Mouse (Mus musculus) heart, postnatal 36 days (tissue): ENCODE results near the gene Tmem266. TPM values are rescaled to one million over a fixed set of nuclear protein-coding genes. Genes with fewer than 3 reads are reported as not detected.

Experiments
- DNase-seq, 2 experiments: peaks; one replicate each; pipeline ENCODE4 v3.0.0; 2021 to 2022
- intact Hi-C: fragments of 180-260 bp; cut with DNase I; formaldehyde crosslinking; loops from one replicate; pipeline ENCODE4 v1.15.1; 2025
- total RNA-seq, 2 experiments: library from RNA; stranded (reverse); gene quantifications; 2 replicates each; pipeline ENCODE4 v1.2.3; 2021

The Tmem266 gene
- total RNA-seq, 2 experiments from 2014 or later: 1.8 to 2.4 TPM

DNA sequence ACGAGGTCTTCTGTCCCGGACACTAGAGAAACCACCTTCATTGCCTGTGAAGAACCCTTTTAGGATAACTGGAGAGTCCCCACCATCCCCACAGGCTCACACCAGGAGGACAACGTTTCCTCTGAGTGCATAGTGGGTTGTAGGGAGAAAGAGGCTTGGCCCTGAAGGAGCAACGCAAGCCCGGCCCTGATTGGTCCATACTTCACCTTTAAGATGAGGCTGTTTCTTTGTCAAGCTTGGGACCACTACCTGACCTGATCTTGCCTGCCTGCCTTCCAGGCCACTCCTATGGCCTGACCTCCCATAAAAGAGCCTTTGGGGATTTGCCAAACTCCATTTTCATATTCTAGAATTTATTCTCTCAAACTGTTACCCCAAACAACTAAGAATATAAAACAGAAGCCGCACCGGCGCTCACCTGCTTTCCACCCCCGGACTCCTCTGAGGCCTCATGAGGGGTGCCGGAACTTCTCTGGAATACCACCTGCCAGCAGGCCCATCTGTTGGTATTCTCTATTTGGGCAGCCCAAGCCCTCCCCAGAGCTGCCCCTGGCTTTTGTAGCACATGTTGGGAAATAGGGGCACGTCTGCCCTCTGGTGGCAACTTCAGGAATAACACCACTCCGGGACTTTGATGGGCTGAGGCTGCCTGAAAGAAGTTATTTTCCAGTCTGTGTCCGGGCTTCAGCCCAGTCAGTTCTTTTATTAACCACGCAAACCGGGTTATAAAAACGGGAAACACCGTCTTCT lies 65.4 kb downstream of the Tmem266 start:
- intact Hi-C loops: loop anchor here (5.0 kb wide), 1 partner anchor 250 kb away; no protein-coding TSS in a partner anchor
- peak; percentile 71 to 79 for DNase-seq

DNA sequence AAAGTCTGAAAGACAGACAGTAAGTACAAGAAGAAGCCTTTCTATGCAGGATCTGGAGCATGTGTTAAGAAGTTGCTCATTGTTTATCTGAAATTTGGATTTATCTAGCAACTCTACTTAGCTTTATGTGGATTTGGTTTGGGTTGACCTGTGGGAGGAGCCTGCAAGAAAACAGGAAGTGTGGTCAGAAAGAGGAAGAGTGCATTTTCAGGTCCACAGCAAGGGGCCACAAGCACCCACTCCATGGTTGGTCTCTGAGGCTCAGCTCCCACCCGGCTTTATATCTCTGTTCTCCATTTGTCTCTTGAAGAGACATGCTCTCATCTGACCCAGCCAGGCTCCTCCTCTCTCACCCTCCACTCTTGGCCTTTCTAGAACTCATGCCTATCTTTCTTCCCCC lies 68.9 kb downstream of the Tmem266 start:
- no peak for DNase-seq
- intact Hi-C loops: no loop called here

DNA sequence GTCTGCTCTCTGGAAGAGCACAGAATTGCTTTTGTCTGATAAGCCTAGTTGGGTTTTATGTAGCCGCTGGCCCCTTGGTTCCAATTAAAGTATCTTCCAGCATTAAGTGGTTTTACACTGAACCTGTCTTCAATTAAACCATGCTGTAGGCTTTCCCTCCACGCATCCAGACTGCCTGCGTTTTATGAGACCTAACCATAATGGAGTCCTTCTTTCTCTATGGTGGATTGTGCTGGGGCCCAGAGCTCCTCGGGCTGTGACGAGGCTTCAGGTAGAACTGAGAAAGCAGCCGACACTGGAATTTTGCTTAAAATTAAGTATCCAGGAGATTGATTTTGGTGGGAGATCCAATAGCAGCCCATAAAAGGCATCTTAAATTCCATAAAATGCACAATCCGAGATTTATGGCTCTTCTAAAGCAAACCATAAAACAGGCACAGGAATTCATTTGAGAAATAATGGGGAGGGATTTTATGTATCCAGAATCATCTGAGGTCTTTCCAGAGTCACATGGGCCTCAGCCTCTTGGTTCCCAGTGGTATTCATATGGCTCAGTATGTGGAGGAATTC lies 72.4 kb downstream of the Tmem266 start:
- DNase-seq: no peak
- intact Hi-C loops: no loop called here

DNA sequence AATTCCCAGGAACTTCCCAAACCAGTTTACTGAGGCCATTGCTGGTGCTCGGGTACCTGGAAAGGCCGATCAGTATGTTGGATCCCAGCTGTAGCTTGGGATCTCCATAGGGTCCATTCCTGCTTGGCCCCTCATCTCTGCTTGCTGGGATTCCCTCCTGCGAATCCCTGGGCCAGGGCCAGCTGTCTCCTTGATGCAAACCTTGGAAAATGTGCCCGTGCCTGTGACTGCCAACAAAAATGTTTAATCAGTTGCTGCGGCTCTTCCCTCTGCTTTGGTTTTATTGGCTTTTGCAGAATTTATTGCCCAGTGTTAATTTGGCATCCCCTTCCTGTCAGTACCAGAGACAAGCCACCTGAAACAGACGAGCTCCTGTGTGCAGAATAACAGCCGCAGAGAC lies 75.6 kb downstream of the Tmem266 start:
- intact Hi-C loops: no loop called here
- DNase-seq: no peak

DNA sequence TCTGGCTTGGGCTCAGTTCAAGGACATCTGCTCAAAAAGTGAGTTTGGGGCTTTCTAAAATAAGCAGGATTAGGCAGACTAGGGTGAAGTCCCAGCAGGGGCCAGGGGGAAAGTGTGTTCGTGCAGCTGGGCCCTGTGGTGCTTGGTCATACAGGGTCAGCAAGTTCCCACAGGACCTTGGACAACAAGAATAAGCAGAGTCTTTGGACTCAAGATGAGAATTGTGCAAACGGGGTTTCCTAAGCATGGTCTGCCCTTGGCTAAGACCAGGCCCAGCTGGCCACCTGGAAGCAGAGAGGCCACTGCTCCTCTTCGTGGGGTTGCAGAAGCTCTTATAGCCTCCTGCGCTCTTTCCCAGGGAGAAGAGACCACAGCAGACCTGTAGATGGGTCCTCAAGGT lies 77.5 kb downstream of the Tmem266 start:
- intact Hi-C loops: no loop called here
- DNase-seq: no peak

DNA sequence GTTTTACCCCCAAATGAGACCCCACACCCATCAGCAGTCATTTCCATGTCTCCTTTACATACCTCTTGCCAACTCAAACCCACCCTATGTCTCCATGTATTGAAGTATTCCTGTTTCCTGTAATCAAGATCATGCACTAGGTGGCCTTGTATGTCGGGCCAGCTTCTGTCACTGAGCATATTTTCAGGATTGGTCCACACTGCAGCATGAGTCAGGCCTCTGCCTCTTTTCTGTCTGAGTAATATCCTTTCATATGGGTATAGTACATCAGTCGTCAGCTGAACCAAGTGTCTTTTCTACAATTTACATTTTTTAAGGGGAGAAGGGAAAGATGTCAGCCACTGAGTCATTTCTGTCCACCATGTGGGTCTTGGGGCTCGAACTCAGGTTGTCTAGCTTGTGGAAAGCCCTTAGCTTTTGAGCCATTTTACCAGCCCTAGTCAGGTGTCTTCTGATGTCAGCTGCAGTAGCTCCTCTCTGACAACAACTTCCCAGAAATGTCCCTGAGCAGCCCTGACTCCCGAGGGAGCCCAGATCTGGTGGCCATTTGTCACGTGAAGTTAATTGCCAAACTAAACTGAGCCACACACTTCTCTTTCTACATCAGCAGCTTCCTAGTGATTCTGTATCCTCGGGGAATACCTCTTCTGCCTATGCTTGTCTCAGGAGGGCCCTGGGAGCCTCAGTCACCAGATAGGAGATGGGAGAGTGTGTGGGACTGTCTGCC lies 78.4 kb downstream of the Tmem266 start:
- DNase-seq: no peak
- intact Hi-C loops: no loop called here

DNA sequence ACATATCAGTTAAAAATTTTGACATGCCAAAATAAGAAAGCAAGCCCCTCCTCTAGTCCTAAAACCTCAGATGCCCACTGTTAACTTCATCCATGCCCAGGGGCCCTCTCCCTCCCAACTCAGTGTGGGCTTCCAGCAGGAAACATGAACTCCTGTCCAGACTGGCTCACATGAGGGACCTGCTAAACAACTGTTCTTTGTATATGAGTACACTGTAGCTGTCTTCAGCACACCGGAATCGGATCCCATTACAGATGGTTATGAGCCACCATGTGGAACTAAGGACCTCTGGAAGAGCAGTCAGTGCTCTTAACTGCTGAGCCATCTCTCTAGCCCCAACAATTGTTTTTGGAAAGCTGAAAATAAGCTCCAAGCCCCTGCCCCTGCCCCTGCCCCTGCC lies 80.1 kb downstream of the Tmem266 start:
- no peak for DNase-seq
- intact Hi-C loops: no loop called here

DNA sequence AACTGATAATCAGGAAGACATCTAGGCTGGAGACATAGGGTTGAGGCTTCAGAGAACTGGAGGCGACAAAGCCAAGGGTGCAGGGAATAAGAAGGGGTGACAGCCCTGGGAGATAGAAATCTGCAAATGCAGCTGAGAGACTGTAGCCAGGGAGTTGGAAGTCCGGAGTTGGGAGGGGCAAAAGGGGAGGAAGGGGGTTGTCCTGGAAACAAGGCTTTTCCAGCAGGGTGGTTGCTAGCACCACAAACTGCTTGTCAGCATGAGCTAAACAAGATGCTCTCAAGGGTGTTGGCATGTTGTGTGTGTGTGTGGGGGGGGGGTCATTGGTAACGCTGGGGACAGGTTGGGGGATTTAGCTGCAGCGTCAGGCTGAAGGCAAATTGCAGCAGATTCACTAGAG lies 82.1 kb downstream of the Tmem266 start:
- intact Hi-C loops: no loop called here
- DNase-seq: no peak

DNA sequence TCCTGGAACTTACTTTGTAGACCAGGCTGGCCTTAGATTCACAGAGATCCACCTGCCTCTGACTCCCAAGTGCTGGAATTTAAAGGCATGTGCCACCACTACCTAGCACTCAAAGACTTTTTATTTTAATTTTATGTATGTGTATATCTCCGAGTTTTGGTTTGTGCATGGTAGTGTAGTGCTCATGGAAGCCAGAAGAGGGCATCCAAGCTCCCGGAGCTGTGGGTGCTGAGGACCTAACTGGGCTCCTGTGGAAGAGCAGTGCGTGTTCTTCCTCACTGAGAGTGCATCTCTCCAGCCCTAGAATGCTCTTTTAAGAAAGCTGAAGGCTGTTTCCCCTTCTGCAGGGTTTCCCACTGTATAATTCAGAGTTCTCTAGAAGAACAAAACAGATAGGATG lies 83.1 kb downstream of the Tmem266 start:
- DNase-seq: no peak
- intact Hi-C loops: no loop called here

DNA sequence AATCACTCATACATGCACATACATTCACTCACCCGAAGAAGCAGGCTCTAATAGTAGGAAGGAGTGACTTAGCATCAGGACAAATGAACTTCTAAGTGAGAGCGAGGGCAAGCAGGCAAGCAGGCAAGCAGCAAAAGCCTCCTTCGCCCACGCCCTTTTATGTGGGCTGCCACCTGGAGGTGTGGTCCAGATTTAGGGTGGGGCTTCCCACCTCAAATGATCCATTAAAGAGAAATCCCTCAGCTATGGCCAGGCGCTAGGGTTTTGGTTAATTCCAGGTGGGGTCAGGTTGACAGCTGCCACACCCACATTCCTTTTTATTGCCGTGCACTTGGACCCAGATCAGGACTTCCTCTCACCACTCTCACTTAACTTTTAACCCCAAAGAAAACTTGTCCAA lies 83.7 kb downstream of the Tmem266 start:
- DNase-seq: no peak
- intact Hi-C loops: no loop called here

DNA sequence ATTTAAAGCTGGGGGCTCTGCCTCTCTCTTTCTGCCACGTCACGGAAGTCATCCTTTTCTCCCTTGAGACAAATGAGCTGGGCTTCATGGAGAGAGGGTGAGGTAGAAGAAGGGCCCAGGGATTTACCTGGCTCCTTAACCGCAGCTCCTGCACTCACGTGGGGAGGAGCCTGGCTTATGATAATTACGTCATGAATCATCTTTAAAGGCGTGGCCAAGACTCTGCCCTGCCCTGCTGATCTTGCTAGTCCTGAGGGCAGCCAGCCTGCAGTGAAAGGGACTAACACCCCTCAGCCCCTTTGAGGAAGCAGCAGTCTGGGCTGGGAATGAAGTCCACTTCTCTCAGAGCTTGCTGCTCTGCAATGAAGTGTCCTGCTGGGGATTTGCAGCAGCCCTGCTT lies 84.4 kb downstream of the Tmem266 start:
- intact Hi-C loops: no loop called here
- no peak for DNase-seq

DNA sequence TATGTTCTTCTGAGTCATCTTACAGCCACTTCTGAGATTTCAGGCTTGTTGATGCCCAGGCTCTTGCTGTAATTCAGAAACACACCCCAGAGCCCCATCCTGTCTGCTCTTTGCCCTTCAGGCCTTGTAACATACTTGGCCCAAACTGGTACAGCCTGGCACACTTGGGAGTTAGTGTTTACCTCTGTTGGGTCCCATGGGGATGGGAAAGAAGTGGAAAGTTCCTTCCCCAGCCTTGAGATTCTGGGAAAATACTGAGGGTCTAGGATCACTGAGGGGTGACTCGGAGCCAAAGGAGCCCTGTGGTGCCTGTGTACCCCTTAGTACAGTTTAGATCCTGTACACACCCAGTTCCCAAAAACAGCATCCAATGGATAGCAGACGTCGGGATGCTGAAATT lies 95.1 kb downstream of the Tmem266 start:
- intact Hi-C loops: no loop called here
- DNase-seq: no peak

DNA sequence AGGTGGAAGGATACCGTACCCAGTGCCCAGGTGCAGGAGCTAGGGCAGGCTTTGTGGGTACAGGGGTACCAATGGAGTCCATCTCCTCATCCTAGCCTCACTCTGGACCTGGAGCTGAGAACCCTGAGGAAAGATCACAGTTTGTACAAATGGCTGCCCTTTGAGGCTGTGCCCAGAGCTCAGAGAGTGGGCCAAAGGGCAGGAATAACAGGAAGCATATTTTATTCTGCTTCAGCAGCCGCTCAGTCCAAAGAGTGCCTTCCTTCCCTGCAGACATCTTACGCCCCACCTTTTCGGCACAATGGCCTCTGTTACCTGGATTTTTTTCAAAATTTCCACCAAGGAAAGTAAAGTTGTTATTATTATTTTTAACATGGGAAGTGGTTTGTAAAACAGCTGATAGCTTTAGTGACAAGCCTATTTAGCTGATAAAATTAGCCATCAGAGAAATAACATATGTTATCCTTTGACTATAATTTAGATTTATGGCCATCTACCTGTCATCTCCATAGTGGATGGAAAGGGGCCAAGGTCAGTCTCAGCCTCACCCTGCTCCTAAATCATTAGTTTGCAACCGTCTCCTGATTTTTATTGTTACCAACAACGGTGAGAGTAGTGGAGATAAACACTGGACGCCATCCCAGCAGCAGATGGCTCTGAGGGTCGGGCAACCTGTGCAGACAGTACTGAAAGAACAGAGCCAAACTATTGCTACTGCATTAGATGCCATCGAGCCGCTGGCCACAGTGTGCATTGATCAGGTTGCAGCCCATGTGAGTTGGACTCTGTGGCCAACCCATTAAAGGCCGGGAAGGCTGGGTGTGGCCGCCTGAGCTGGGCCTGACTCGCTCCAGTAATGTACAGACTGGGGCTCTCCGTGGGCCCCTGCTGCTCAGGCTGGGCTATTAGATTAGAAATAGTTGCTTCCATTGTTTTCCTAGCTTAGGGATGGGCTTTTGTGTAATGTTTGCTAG lies 97.0 kb downstream of the Tmem266 start:
- no peak for DNase-seq
- intact Hi-C loops: no loop called here

DNA sequence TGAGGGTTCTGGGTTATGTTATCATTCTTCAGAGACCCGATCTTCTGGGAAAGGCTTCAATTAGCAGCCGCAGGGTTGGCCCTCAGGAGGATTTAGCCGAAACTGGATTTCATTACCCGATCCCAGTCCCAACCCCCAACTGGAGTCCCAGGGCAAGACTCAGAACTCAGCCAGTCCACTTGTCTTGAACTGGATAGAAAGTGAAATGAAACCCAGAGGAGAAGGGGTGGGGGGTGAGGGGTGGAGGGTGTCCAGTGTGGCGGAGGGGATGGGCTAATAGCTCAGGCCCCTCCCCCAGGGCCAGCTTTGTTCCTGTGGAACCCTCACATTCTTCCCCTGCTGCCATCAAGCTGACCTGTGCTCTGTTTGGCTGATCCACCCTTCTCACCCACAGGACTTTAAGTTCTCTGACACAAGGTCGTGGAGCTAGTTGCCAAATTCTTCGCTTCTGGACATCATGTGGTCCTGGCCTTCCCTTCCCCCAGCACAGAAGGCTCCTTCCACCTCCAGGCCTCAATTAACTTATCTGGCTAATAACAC lies 98.6 kb downstream of the Tmem266 start:
- intact Hi-C loops: no loop called here
- DNase-seq: no peak

DNA sequence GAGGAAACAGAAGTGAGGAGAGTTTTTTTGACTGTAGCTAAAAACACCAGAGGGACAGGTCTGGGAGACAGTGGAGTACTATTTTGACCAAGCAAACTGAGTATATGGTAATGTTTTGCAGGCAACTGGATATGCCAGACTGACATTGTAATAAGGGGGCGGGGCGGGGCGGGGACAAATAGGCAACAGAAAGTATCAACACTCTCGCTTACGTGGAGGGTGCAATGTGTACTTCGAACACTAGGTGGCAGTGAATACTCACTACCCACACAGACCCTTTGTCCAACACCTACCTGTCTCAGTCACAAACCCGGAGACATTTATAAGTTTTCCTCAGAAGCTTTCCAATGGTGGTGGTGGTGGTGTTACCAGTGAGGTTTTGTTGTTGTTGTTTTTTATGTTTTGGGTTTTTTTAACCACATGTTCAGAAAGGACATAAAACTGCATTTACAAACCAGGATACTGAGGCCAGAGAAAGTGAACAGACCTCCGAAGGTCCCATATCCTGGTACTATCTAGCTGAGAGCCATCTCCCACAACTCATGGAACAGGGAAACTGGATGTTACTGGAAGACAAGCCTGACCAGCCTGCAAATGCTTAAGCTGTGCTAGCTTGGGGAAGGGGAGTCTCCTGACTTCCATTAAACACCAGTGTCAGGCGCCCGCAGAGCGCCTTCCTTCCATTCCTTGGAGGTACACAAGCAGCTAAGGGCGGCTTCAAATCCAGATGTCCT lies 102.7 kb downstream of the Tmem266 start:
- peak; percentile 63 to 71 for DNase-seq
- intact Hi-C loops: loop anchor here (1.0 kb wide), 2 partner anchors 107 to 489 kb away; no protein-coding TSS in a partner anchor

DNA sequence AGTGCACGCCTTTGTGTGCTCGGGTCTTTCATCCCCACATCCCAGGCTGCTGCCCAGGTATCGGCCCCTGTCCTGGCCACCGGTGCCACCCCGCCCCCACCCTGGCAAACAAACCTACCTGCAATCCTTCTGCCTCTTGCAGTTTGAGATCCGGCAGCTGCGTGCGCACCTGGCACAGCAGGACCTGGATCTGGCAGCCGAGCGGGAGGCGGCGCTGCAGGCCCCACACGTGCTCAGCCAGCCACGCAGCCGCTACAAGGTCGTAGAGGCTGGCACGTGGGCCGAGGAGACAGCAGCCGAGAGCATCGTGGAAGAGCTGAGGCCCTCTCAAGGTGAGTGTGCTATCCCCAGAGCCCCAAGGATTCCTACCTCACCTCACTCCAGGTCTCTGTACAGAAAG lies 103.4 kb downstream of the Tmem266 start:
- DNase-seq: no peak
- intact Hi-C loops: no loop called here

DNA sequence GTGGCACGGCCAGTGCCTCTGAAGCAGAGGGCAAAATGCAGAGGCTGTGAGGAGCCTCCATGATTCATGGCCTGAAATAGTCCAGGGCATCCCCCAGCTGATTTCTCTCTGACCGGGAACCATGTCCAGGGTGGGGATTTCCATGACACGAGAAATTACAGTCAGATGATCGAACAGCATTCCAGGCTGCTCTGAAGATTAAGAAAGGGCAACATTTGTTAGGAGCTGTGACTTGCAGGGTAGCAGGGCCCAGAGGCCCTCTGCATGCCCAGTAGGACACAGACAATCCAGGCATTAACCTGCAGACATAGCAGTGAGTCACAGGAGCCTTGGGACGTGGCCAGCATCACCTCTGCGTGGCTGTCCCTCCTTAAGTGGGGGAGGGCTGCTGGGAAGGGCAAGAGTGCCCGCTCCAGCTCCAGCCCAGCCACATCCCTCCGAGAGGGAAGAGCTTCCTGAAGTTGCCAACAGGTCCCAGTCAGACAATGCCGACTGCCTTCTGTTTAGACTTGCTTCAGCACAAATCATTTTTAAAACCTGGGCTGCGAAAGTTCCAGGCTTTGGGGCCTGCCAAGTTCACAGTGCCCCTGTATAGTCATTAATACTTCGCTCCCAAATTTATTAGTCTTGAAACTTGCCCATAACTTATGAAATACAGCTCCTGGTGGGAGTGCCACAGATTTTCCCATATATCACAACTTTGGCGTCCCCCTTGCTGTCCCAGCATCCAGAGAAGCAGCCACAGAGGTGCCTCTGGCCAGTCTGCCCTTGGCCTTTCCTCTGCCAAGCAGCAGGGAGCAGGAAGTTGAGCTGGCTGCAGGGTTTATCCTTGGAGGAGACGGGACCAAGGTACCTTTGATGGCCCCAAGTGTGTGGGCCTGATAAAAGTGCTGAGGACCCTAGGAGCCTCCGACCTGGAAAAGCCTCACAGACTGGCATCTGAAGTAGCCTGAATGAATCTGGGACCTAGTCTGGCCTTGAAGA lies 105.9 kb downstream of the Tmem266 start:
- intact Hi-C loops: no loop called here
- no peak for DNase-seq

DNA sequence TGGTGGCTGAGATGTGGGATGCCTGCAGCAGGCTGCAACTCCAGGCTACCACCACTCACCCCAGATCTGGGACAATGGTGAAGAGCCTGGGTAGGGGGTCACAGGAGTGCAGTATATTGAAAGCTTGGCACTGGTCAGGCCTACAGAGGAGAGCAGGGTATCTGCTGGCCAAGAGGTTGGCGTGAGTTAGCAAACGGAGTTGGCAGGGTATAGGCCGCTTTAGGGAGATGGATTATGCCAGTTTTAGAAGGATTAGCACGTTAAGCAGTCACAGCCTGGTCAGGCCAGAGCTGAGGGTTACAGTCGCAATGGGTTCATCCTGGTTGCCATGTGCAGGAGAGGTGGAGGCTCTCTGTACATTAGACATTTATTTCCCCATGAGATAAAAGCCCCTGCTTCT lies 107.2 kb downstream of the Tmem266 start:
- DNase-seq: no peak
- intact Hi-C loops: no loop called here

DNA sequence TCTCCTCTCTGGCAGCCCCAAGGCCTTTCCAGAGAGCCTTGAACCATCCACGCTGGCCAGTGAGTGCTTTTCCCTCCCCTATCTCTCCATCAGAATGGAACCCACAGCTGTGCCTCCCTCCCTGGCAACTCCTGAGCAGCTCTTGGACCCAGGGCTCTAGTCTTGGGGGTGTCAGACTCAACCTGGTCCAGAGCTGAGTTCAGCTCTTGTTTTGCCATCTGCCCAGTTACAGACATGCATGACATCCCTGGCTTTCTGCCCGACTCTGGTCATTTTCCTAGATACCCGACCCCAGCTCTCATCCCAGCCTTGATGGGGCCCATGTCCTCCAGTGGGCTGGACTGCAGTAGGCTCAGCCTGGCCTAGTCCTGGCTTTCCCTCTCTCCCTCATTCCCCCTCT lies 111.7 kb downstream of the Tmem266 start:
- intact Hi-C loops: no loop called here
- no peak for DNase-seq
